Mouse (Mus musculus): ENCODE data around the gene Zfp51. TPM values are rescaled to one million over a fixed set of nuclear protein-coding genes. Genes with fewer than 3 reads are reported as not detected.
"Not testable (repeated sequence)": the region's sequence is repeated elsewhere in the genome, so short reads cannot be mapped to it uniquely, and the experiment has no call there.

Zfp51 gene
- polyA plus RNA-seq, 1 experiment from 2014 or later, result 17.2 TPM

- H3K36me3 ChIP-seq (ENCODE audit: control insufficient read depth, insufficient read depth, low read length), result no peaks in the 10 kb centered on the region
- 19% methylated on average over 14 of the region's 14 CpGs for WGBS
- DNase-seq (ENCODE audit: low spot score), result peak; percentile 67
- no peak overlapping the region for H3K4me3 ChIP-seq (ENCODE audit: low read depth, low read length)
- H3K4me1 ChIP-seq (ENCODE audit: control insufficient read depth, insufficient read depth, low read length), result peaks cover 3% of the 10 kb centered on the region; the same call in 1 of the 2 replicates
- H3K9me3 ChIP-seq (ENCODE audit: control insufficient read depth, low read length), result no peaks in the 10 kb centered on the region
- peak overlapping the region; percentile 68 for H3K27ac ChIP-seq (replicated peaks; ENCODE audit: low read depth, low read length)
- H3K27me3 ChIP-seq (ENCODE audit: control insufficient read depth, insufficient read depth, low read length), result no peaks in the 10 kb centered on the region
- H3K9ac ChIP-seq (ENCODE audit: low read length), result no peak overlapping the region
- 0 out of 2 replicates have a peak overlapping the region, but pooled peaks have one; percentile 12 for H3K4me2 ChIP-seq (ENCODE audit: low read depth, severe bottlenecking)
- peak; percentile 92 for ATAC-seq (ENCODE audit: insufficient number of reproducible peaks, low FRiP score, low TSS enrichment, low read depth)
These were observed 23.4 kb downstream of the Zfp51 start for GRCm38 (mm10) chr17:21473362-21474190.

GRCm38 (mm10) chr17:21474729-21475128 lies 24.6 kb downstream of the Zfp51 start:
- H3K27me3 ChIP-seq (ENCODE audit: control insufficient read depth, insufficient read depth, low read length); H3K4me1 ChIP-seq (ENCODE audit: control insufficient read depth, insufficient read depth, low read length); DNase-seq (ENCODE audit: low spot score); ATAC-seq (ENCODE audit: insufficient number of reproducible peaks, low FRiP score, low TSS enrichment, low read depth); H3K36me3 ChIP-seq (ENCODE audit: control insufficient read depth, insufficient read depth, low read length); H3K9me3 ChIP-seq (ENCODE audit: control insufficient read depth, low read length); H3K4me2 ChIP-seq (ENCODE audit: low read depth, severe bottlenecking); H3K27ac ChIP-seq (replicated peaks; ENCODE audit: low read depth, low read length); H3K9ac ChIP-seq (ENCODE audit: low read length); H3K4me3 ChIP-seq (ENCODE audit: low read depth, low read length): not testable (repeated sequence)
- WGBS, result 15% methylated on average over 10 of the region's 10 CpGs

- not testable (repeated sequence) for H3K4me1 ChIP-seq (ENCODE audit: control insufficient read depth, insufficient read depth, low read length); H3K9me3 ChIP-seq (ENCODE audit: control insufficient read depth, low read length); DNase-seq (ENCODE audit: low spot score); H3K27ac ChIP-seq (replicated peaks; ENCODE audit: low read depth, low read length); ATAC-seq (ENCODE audit: insufficient number of reproducible peaks, low FRiP score, low TSS enrichment, low read depth); H3K9ac ChIP-seq (ENCODE audit: low read length); H3K4me2 ChIP-seq (ENCODE audit: low read depth, severe bottlenecking); H3K36me3 ChIP-seq (ENCODE audit: control insufficient read depth, insufficient read depth, low read length); H3K4me3 ChIP-seq (ENCODE audit: low read depth, low read length); H3K27me3 ChIP-seq (ENCODE audit: control insufficient read depth, insufficient read depth, low read length)
- WGBS, result 81% methylated on average over 1 of the region's 1 CpGs
These were observed 25.1 kb downstream of the Zfp51 start for GRCm38 (mm10) chr17:21475290-21475689.

GRCm38 (mm10) chr17:21476351-21476750 lies 26.2 kb downstream of the Zfp51 start:
- WGBS, result 81% methylated on average over 4 of the region's 9 CpGs
- not testable (repeated sequence) for DNase-seq (ENCODE audit: low spot score); ATAC-seq (ENCODE audit: insufficient number of reproducible peaks, low FRiP score, low TSS enrichment, low read depth); H3K4me3 ChIP-seq (ENCODE audit: low read depth, low read length); H3K9me3 ChIP-seq (ENCODE audit: control insufficient read depth, low read length); H3K9ac ChIP-seq (ENCODE audit: low read length); H3K36me3 ChIP-seq (ENCODE audit: control insufficient read depth, insufficient read depth, low read length); H3K4me1 ChIP-seq (ENCODE audit: control insufficient read depth, insufficient read depth, low read length); H3K27ac ChIP-seq (replicated peaks; ENCODE audit: low read depth, low read length); H3K27me3 ChIP-seq (ENCODE audit: control insufficient read depth, insufficient read depth, low read length); H3K4me2 ChIP-seq (ENCODE audit: low read depth, severe bottlenecking)

- not testable (repeated sequence) for H3K4me2 ChIP-seq (ENCODE audit: low read depth, severe bottlenecking); H3K9ac ChIP-seq (ENCODE audit: low read length); H3K9me3 ChIP-seq (ENCODE audit: control insufficient read depth, low read length); H3K4me3 ChIP-seq (ENCODE audit: low read depth, low read length); H3K27ac ChIP-seq (replicated peaks; ENCODE audit: low read depth, low read length); ATAC-seq (ENCODE audit: insufficient number of reproducible peaks, low FRiP score, low TSS enrichment, low read depth); H3K27me3 ChIP-seq (ENCODE audit: control insufficient read depth, insufficient read depth, low read length); H3K36me3 ChIP-seq (ENCODE audit: control insufficient read depth, insufficient read depth, low read length); DNase-seq (ENCODE audit: low spot score); H3K4me1 ChIP-seq (ENCODE audit: control insufficient read depth, insufficient read depth, low read length)
- WGBS, result 91% methylated on average over 9 of the region's 10 CpGs
These were observed 28.1 kb downstream of the Zfp51 start for GRCm38 (mm10) chr17:21478103-21478777.

GRCm38 (mm10) chr17:21488760-21489499 lies 38.8 kb downstream of the Zfp51 start, which contains the start of gene Zfp53:
Gene Zfp53 (plus strand): TSS chr17:21488998.
- Histone ChIP-seq H3K27ac (replicated peaks; ENCODE audit: low read depth, low read length) (0 out of 2 replicates have a peak within 1 kb of the TSS, but pooled peaks have one; percentile 52), H3K36me3 (ENCODE audit: control insufficient read depth, insufficient read depth, low read length) (no peaks in the 10 kb centered on the region)
- 1% methylated on average over 34 of the region's 34 CpGs for WGBS

GRCm38 (mm10) chr17:21489500-21490001 lies 39.4 kb downstream of the Zfp51 start:
- peak overlapping the region; percentile 78 for H3K4me3 ChIP-seq (ENCODE audit: low read depth, low read length)
- no peaks in the 10 kb centered on the region for H3K27me3 ChIP-seq (ENCODE audit: control insufficient read depth, insufficient read depth, low read length)
- H3K4me1 ChIP-seq (ENCODE audit: control insufficient read depth, insufficient read depth, low read length), result no peaks in the 10 kb centered on the region
- peak overlapping the region; percentile 67 for H3K9ac ChIP-seq (ENCODE audit: low read length)
- no peak overlapping the region for H3K27ac ChIP-seq (replicated peaks; ENCODE audit: low read depth, low read length)
- DNase-seq (ENCODE audit: low spot score) (no peak), ATAC-seq (ENCODE audit: insufficient number of reproducible peaks, low FRiP score, low TSS enrichment, low read depth) (no peak)
- H3K36me3 ChIP-seq (ENCODE audit: control insufficient read depth, insufficient read depth, low read length), result no peaks in the 10 kb centered on the region
- H3K9me3 ChIP-seq (ENCODE audit: control insufficient read depth, low read length), result no peaks in the 10 kb centered on the region
- peak overlapping the region; percentile 69 for H3K4me2 ChIP-seq (ENCODE audit: low read depth, severe bottlenecking)
- 25% methylated on average over 8 of the region's 8 CpGs for WGBS

More at GRCm38 (mm10) chr17:21488760-21489499, 38.8 kb downstream of the Zfp51 start, which contains the start of gene Zfp53:
- Histone ChIP-seq H3K4me1 (ENCODE audit: control insufficient read depth, insufficient read depth, low read length) (no peaks in the 10 kb centered on the region), H3K27me3 (ENCODE audit: control insufficient read depth, insufficient read depth, low read length) (no peaks in the 10 kb centered on the region), H3K9ac (ENCODE audit: low read length) (peak within 1 kb of the TSS; percentile 67), H3K9me3 (ENCODE audit: control insufficient read depth, low read length) (no peaks in the 10 kb centered on the region), H3K4me2 (ENCODE audit: low read depth, severe bottlenecking) (peak within 1 kb of the TSS; percentile 69), H3K4me3 (ENCODE audit: low read depth, low read length) (peak within 1 kb of the TSS; percentile 78)
- ATAC-seq (ENCODE audit: insufficient number of reproducible peaks, low FRiP score, low TSS enrichment, low read depth) (peak; percentile 100), DNase-seq (ENCODE audit: low spot score) (peak; percentile 82)

GRCm38 (mm10) chr17:21501365-21501764 lies 51.2 kb downstream of the Zfp51 start:
- Histone ChIP-seq H3K36me3 (ENCODE audit: control insufficient read depth, insufficient read depth, low read length) (no peaks in the 10 kb centered on the region), H3K27me3 (ENCODE audit: control insufficient read depth, insufficient read depth, low read length) (no peaks in the 10 kb centered on the region), H3K9ac (ENCODE audit: low read length) (no peak overlapping the region), H3K27ac (replicated peaks; ENCODE audit: low read depth, low read length) (no peak overlapping the region), H3K4me3 (ENCODE audit: low read depth, low read length) (no peak overlapping the region), H3K4me2 (ENCODE audit: low read depth, severe bottlenecking) (no peak overlapping the region), H3K4me1 (ENCODE audit: control insufficient read depth, insufficient read depth, low read length) (no peaks in the 10 kb centered on the region), H3K9me3 (ENCODE audit: control insufficient read depth, low read length) (no peaks in the 10 kb centered on the region)
- whole genome bisulfite sequencing, result 72% methylated on average over 1 of the region's 1 CpGs
- no peak for ATAC-seq (ENCODE audit: insufficient number of reproducible peaks, low FRiP score, low TSS enrichment, low read depth)
- no peak for DNase-seq (ENCODE audit: low spot score)
